Mouse (Mus musculus) embryo, embryonic 9.5 days (tissue): ENCODE data around the gene Tfip11.

ENCODE experiments used
- DNase-seq: peaks from one replicate; pipeline ENCODE4 v3.0.0-alpha.2; 2017; ENCODE audit errors: extremely low spot score

Gene Tfip11

GRCm38 (mm10) chr5:112320936-112321335 is 5.2 kb upstream of the Tfip11 start:
- DNase-seq: no peak

DNA sequence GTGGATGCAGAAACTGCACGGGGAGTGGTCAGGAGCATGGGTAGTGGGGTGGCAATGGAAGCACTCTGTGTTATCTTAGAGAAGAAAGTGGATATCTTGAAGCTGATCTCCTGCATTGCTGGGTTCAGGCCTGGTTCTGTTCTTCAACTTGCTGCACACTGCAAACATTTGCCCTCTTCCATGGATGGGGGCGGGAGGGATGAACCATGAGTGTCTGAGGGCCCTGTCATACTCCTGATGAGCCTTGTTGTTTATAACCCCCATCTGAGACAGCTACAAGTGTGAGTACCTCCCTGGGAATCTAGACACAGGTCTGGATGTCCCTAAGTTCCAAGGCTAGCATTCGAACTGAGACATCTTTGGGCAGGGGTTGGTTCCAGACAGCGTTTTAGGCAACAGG is 4.8 kb upstream of the Tfip11 start:
- no peak for DNase-seq

DNA sequence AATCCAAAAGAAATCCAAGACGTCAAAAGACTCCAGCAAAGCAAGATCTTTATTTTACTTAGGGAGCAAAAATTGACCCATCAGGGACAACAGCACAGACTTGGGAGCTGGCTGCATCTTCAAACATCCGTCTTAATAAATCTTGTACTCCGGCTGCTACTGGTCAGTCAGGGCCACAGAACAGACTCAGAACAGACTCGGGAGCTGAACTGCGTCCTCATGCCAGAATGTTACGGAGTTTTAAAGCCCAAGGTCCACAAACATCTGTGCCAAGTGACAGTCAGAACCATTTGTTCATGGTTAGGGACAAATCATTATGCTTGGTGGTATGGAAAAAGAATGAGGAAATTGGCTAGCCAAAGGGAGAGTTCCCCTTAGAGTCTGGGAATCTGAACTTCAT is 2.9 kb upstream of the Tfip11 start:
- no peak for DNase-seq

DNA sequence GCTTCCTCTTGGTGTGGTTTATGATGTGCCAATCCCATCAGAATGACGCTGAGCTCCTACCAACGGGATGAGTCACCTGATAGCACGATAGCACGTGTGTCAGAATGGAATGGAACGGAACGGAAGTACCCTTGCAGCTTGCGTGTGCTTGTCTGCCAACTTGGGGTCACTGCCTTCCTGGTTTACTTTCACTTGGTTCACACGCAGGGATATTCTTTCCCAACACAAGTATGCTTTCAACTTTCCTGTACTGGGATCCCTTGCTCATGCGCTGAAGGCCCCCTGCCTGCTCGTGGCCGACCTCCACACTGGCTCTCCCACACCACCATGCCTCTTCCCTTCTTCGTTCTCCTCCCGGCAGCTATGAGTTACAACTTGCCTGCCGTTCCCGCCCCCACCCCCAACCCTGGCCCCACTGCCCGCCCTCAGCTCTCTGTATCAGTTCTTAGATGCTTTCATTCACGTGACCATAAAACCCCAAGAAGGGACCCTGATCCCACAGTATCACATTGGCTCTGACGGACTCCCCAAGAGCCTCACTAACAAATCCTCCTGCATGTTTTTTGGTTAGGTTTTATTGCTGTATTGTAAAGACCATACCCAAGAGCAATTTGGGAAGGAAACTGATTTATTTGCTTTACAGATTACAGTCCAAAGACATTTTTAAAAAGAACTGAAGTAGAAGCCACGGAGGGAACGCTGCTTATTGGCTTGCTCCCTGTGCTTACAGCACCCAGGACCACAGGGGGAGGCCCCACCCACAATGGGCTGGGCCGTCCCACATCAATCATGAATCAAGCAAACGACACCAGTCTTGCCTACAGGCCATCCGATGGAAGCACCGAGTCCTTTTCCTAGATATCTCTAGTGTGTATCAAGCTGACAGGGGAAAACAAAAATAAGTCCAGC is 1.3 kb upstream of the Tfip11 start:
- DNase-seq: peak; percentile 45

DNA sequence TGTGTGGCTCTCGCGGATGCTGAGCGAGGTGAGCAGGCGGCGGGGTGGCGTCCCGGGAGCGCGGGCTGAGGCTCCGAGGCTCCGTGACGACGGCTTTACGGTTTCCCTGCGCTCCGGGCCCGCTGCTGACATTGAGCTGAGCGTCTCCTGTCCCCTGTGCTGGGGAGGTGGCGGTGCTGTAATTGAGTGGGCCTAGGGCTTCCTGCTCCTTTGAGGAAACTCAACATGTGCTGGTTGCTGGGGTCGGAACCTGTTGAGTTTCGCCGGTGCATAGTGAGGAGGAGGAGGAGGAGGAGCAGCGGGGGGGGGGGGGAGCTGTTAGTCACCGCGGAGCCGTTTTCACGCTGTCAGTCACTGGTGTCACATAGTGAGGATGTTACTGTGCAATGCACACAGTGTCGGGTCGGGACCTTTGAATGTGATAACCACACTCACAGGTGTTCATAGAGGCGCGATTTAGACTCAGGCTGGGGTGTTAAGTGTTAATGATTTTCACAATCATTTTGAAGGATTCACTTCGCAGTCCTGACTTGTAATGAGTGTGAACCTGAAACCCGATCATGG is 370 bp downstream of the Tfip11 start:
- no peak for DNase-seq

GRCm38 (mm10) chr5:112327854-112328253 is 1.7 kb downstream of the Tfip11 start:
- DNase-seq: no peak

DNA sequence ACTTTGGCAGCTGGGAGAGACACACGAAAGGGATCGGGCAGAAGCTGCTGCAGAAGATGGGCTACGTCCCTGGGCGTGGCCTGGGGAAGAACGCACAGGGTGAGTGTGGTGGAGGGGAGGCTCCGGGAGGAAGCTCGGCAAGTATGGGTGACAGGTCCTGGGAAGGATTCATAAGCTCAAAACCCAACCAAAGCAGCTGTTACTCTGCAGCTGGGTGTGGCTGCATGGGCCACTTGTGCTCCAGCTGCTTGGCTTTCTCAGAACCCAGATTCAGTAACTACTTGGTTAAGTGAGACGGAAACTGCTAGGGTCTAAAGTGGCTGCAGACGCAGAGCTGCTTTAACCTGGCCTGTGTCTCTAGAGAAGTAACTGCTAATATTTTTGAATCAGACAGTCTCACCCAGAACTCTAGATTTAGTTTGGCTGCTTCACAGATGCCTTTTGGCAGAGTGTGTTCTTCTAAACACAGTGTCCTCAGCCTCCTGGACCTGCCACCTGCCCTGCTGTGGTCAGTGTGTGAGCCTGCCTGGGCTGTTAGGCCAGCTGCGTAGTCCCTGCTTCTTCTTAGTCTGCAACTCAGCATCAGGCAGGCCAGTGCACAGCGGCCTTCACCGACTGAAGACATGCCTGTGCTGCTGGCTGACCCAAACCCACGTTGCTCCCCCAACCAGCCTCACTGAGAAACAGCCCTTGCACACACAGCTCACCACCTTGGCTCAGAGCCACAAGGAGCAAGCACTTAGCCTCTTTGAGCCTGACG is 3.8 kb downstream of the Tfip11 start:
- DNase-seq: no peak

DNA sequence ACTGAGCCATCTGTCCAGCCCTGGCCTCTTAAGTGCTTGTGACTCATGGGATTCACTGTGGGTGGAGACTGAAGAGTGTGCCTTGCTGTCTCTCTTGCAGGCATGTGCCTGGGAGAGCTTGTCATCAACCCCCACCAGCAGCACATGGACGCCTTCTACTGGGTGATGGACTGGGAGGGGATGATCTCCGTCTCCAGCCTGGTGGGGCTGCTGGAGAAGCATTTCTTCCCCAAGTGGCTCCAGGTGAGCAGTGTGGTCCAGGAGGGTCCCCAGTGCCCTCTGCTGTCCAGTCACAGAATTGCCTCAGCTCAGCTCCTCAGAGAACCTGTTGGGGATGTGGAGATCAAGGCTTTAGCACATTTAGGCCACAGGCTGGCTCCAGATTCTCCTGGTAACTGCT is 9.3 kb downstream of the Tfip11 start:
- DNase-seq: peak; percentile 49

DNA sequence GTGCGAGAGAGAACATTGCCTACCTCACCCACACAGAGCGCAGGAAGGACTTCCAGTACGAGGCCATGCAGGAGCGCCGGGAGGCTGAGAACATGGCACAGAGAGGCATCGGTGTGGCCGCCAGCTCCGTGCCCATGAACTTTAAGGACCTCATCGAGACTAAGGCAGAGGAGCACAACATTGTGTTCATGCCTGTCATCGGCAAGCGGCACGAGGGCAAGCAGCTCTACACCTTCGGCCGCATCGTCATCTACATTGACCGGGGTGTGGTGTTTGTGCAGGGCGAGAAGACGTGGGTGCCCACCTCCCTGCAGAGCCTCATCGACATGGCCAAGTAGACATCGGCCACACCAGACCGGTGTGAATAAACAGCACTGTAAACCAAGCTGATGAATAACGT is 10.8 kb downstream of the Tfip11 start:
- no peak for DNase-seq

GRCm38 (mm10) chr5:112339215-112339614 is 13.1 kb downstream of the Tfip11 start:
- no peak for DNase-seq

DNA sequence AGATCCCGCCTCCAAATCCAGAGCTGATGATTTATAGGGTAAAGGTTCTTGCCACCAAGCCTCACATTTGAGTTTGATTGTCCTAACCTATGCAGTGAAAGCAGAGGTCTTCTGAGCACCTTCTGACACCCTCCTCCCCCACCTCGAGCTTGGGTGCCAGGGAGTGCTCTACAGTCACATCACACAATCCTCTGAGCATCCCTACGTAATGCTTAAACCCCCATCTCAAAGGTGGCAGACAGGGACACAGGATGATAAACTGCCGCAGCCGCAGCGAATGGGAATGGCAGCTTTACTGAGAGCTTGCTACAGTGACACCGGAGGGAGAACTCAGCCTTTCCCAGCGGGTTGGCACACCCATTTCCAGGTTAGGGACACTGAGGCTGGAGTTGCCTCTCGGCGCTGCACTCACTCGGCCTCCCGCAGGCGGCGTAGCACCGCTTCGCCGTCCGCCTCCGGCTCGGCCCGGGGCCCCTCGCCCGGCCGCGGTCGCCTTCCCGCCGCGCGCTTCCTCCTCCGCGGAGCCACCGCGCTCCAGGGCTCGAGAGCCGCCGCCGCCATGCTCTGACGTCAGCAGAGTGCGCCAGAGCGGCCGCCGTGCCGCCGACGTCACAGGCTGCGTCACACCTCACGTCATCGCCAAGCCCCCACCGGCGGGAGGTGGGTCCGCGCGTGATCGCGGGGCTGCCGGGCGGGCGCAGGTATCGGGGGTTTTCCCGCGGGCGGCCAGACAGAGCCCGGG is 16.5 kb downstream of the Tfip11 start, which contains the start of the genes Srrd and Hps4:
Gene Srrd, minus strand, starts transcription at position 578 of the 742 bp plus-strand sequence.
Gene Hps4, plus strand, starts transcription at position 621 of the 742 bp plus-strand sequence.
- DNase-seq: peak; percentile 85

DNA sequence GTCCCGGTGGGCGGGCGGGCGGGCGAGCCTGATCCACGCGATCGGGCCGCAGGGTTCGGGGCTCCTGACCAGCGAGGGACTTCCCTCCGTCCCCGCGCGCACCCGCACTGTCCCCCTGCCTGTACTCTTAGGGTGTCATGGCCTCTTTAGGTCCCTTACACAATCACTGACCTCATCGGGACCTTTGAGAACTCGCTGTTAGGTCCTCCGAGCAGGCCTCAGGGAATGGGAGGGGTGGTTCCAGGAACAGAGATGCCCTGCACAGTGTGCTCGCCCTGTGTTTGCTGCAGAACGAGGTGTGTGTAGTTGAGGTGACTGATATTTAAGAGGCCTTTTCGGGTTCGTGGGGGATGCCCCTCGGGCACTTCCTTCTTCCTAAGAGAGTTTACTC is 17.0 kb downstream of the Tfip11 start:
- no peak for DNase-seq

- no peak for DNase-seq
Measured at GRCm38 (mm10) chr5:112344092-112344960, 18.2 kb downstream of the Tfip11 start.

DNA sequence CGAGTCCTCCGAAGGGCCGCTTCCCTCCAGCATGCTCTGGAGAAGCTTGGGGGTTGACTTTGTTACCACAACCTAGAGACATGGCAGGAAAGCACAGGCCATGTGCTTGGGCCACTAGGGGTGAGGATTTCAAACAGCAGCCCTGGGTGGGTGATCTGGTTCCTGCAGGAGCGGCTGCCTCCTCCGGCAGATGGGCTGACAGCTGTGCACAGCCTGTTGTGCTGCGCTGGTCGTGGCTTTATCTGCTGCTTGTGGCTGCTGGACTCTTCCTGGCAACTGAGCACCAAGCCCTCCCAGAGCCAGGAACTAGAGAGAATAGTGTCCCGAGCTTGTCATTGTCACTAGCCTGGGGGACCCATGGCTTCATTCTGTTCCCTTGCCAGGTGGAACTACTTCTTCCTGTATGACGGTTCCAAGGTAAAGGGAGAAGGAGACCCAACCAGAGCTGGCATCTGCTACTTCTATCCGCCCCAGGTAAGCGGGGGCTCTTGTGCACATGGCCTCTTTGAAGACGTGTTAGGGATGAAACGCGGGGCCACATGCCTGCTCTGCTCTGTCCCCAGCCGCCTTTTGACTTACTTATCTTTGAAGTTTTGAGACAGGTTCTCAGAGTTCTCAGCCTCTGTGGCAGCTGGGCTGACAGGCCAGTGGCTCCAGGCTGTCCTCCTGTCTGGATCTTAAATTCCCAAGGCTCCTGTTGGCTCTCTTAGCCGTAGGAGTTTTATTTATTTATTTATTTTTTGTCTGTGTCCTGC is 20.2 kb downstream of the Tfip11 start:
- no peak for DNase-seq

GRCm38 (mm10) chr5:112349169-112349568 is 23.0 kb downstream of the Tfip11 start:
- no peak for DNase-seq

GRCm38 (mm10) chr5:112355493-112355892 is 29.3 kb downstream of the Tfip11 start:
- no peak for DNase-seq

DNA sequence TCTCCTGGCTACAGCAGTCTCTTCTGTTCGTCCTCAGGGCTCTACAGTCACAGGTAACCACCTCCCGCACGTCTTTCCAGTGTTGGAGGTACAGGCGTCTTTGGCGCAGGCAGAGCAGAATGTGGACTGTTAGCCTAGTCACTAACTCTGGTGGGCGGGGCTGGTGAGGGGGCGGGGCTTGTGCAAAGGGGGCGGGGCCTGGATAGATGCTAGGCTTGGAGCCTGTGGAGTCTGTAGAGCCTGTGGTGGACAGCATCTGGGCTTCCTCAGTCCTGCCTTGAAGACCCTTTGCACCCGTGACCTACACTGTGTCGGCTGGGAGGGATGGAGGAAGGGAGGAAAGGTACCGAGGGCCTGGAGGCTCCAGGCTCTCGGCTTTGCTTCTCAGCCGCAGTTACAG is 29.8 kb downstream of the Tfip11 start, which contains the start of gene Gm6583:
Gene Gm6583, minus strand, starts transcription at position 124 of the 400 bp plus-strand sequence.
- DNase-seq: no peak

DNA sequence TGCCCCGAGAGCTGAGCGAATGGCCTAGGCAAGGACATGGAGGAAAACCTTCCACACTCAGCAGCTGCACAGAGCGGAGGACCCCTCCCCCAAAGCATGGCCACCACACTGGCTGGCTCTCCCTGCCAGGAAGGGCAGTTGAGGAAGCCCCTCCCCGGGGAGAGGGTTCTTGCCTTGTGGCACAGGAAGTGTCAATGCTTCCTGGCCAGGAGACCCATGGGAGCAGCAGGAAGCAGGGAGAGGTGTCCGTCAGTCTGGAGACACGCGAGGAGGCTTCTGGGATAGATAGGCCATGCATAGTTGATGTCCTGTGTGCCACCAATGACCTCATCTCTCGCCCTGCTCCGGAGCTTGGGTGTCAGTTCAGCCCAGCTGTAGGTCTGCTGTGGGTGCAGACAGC is 30.2 kb downstream of the Tfip11 start:
- no peak for DNase-seq

- DNase-seq: no peak
Measured at GRCm38 (mm10) chr5:112359520-112359919, 33.4 kb downstream of the Tfip11 start.

GRCm38 (mm10) chr5:112360077-112360476 is 33.9 kb downstream of the Tfip11 start:
- DNase-seq: no peak
